Mouse (Mus musculus): ENCODE measurements around the gene Cebpa.
A peak's percentile ranks its signal among the peaks of the same experiment; 100 is the strongest.

Cebpa gene

GRCm38 (mm10) chr7:35120146-35120691 is 1.1 kb downstream of the Cebpa start:
- peak; percentile 46 for DNase-seq

- no peak for DNase-seq
Observed at GRCm38 (mm10) chr7:35121150-35121549, 2.1 kb downstream of the Cebpa start.

GRCm38 (mm10) chr7:35122401-35123320 is 3.6 kb downstream of the Cebpa start:
- no peak for DNase-seq

- DNase-seq = no peak
Observed at GRCm38 (mm10) chr7:35123431-35123953, 4.4 kb downstream of the Cebpa start.

- no peak for DNase-seq
Observed at GRCm38 (mm10) chr7:35124216-35124615, 5.1 kb downstream of the Cebpa start.

- DNase-seq = no peak
Observed at GRCm38 (mm10) chr7:35124745-35125144, 5.7 kb downstream of the Cebpa start.

GRCm38 (mm10) chr7:35125971-35126370 is 6.9 kb downstream of the Cebpa start:
- DNase-seq = no peak

- DNase-seq = no peak
Observed at GRCm38 (mm10) chr7:35127001-35127400, 7.9 kb downstream of the Cebpa start.

- no peak for DNase-seq
Observed at GRCm38 (mm10) chr7:35127721-35128120, 8.6 kb downstream of the Cebpa start.

GRCm38 (mm10) chr7:35128677-35129567 is 9.8 kb downstream of the Cebpa start:
- DNase-seq = no peak

GRCm38 (mm10) chr7:35130059-35130738 is 11.1 kb downstream of the Cebpa start:
- no peak for DNase-seq

GRCm38 (mm10) chr7:35130888-35131287 is 11.8 kb downstream of the Cebpa start:
- DNase-seq = no peak

- no peak for DNase-seq
Observed at GRCm38 (mm10) chr7:35131601-35132000, 12.5 kb downstream of the Cebpa start.

GRCm38 (mm10) chr7:35134621-35135020 is 15.5 kb downstream of the Cebpa start:
- no peak for DNase-seq

- DNase-seq = no peak
Observed at GRCm38 (mm10) chr7:35137524-35137923, 18.4 kb downstream of the Cebpa start.

- DNase-seq = no peak
Observed at GRCm38 (mm10) chr7:35138481-35138880, 19.4 kb downstream of the Cebpa start.

- DNase-seq = no peak
Observed at GRCm38 (mm10) chr7:35139880-35140279, 20.8 kb downstream of the Cebpa start.

GRCm38 (mm10) chr7:35141519-35141918 is 22.4 kb downstream of the Cebpa start:
- no peak for DNase-seq

- DNase-seq = no peak
Observed at GRCm38 (mm10) chr7:35142522-35142921, 23.4 kb downstream of the Cebpa start.

- no peak for DNase-seq
Observed at GRCm38 (mm10) chr7:35143864-35144618, 24.9 kb downstream of the Cebpa start.

- no peak for DNase-seq
Observed at GRCm38 (mm10) chr7:35145068-35145467, 26.0 kb downstream of the Cebpa start.

- DNase-seq = no peak
Observed at GRCm38 (mm10) chr7:35146269-35146668, 27.2 kb downstream of the Cebpa start.

Data from embryo, embryonic 11 days (tissue).